Mouse (Mus musculus): ENCODE data around the gene Slc22a12. TPM values are rescaled to one million over a fixed set of nuclear protein-coding genes. Genes with fewer than 3 reads are reported as not detected.

Gene Slc22a12
- total and polyA plus RNA-seq, 3 experiments = not detected

GRCm38 (mm10) chr19:6514940-6515339, 27.9 kb downstream of the Slc22a12 start:
- Histone ChIP-seq H3K4me3 (ENCODE audit: control insufficient read depth in 1 of 2, insufficient read depth in 1 of 2, low read depth in 2 of 2, low read length in 2 of 2) (no peak overlapping the region), H3K27me3 (ENCODE audit: control insufficient read depth in 1 of 2, insufficient read depth in 2 of 2, low read length in 2 of 2) (no peaks in the 10 kb centered on the region), H3K27ac (ENCODE audit: control insufficient read depth, low read depth, low read length) (no peak overlapping the region), H3K9ac (ENCODE audit: control insufficient read depth, low read depth, low read length, poor library complexity, severe bottlenecking) (no peak overlapping the region), H3K4me1 (ENCODE audit: control insufficient read depth in 1 of 2, insufficient read depth in 2 of 2, low read length in 2 of 2) (no peaks in the 10 kb centered on the region), H3K79me2 (ENCODE audit: control insufficient read depth, insufficient read depth, low read length, poor library complexity) (no peaks in the 10 kb centered on the region), H3K9me3 (replicated peaks; ENCODE audit: insufficient read depth, low read length) (no peaks in the 10 kb centered on the region), H3K36me3 (ENCODE audit: control insufficient read depth in 1 of 2, insufficient read depth in 2 of 2, low read length in 2 of 2) (peaks cover 0 to 2% of the 10 kb centered on the region in 2 experiments; a peak in 1 of 4 replicates)
- no peak for DNase-seq (ENCODE audit: low read depth, low spot score)
- TF ChIP-seq JUND (IDR thresholded peaks at IDR 0.05; ENCODE audit: low read depth, low read length) (no peak), ZNF384 (IDR thresholded peaks at IDR 0.05; ENCODE audit: low read depth, low read length) (no peak), EP300 (IDR thresholded peaks at IDR 0.05; ENCODE audit: low read depth in 1 of 2, low read length in 2 of 2) (no peak), MAX (IDR thresholded peaks at IDR 0.05; ENCODE audit: low read length) (no peak), CTCF (IDR thresholded peaks at IDR 0.05 in 2 of 3, conservative IDR thresholded peaks at IDR 0.05 in 1 of 3; ENCODE audit: control insufficient read depth in 1 of 3, insufficient read depth in 1 of 3, low read depth in 2 of 3, low read length in 3 of 3, poor library complexity in 1 of 3, severe bottlenecking in 1 of 3) (no peak), POLR2AphosphoS5 (IDR thresholded peaks at IDR 0.05; ENCODE audit: borderline replicate concordance, low read depth, low read length) (no peak), SIN3A (IDR thresholded peaks at IDR 0.05; ENCODE audit: low read length) (no peak), ZC3H11A (IDR thresholded peaks at IDR 0.05; ENCODE audit: low read depth, low read length) (no peak), ELF1 (IDR thresholded peaks at IDR 0.05; ENCODE audit: low read depth, low read length) (no peak), BHLHE40 (IDR thresholded peaks at IDR 0.05; ENCODE audit: borderline replicate concordance, low read depth, low read length) (no peak)

GRCm38 (mm10) chr19:6513389-6514139, 29.3 kb downstream of the Slc22a12 start:
- no peak overlapping the region for H3K27ac ChIP-seq (ENCODE audit: control insufficient read depth, low read depth, low read length)
- H3K79me2 ChIP-seq (ENCODE audit: control insufficient read depth, insufficient read depth, low read length, poor library complexity) = no peaks in the 10 kb centered on the region
- H3K27me3 ChIP-seq (ENCODE audit: control insufficient read depth in 1 of 2, insufficient read depth in 2 of 2, low read length in 2 of 2) = 0 out of 4 replicates have a peak, but pooled peaks cover 0 to 1% of the 10 kb centered on the region in 2 experiments
- H3K9me3 ChIP-seq (replicated peaks; ENCODE audit: insufficient read depth, low read length) = no peaks in the 10 kb centered on the region
- peaks cover 0 to 2% of the 10 kb centered on the region in 2 experiments; a peak in 1 of 4 replicates for H3K36me3 ChIP-seq (ENCODE audit: control insufficient read depth in 1 of 2, insufficient read depth in 2 of 2, low read length in 2 of 2)
- H3K9ac ChIP-seq (ENCODE audit: control insufficient read depth, low read depth, low read length, poor library complexity, severe bottlenecking) = no peak overlapping the region
- TF ChIP-seq TAL1 (IDR thresholded peaks at IDR 0.05; ENCODE audit: low read length) = no peak
- no peak for TF ChIP-seq GABPA (IDR thresholded peaks at IDR 0.05; ENCODE audit: low read depth, low read length)
- TF ChIP-seq USF1 (IDR thresholded peaks at IDR 0.05; ENCODE audit: low read depth, low read length) = no peak
- TF ChIP-seq ZKSCAN1 (IDR thresholded peaks at IDR 0.05; ENCODE audit: low read depth, low read length) = no peak
- TF ChIP-seq CHD2 (IDR thresholded peaks at IDR 0.05; ENCODE audit: low read length) = no peak
- no peak for TF ChIP-seq MYB (IDR thresholded peaks at IDR 0.05; ENCODE audit: low read depth, low read length)
- no peak for TF ChIP-seq MEF2A (IDR thresholded peaks at IDR 0.05; ENCODE audit: extremely low read depth, insufficient replicate concordance, low read depth, low read length, poor library complexity, severe bottlenecking)
- TF ChIP-seq NRF1 (IDR thresholded peaks at IDR 0.05; ENCODE audit: insufficient read depth, low read depth, low read length, poor library complexity, severe bottlenecking) = no peak
- no peak for TF ChIP-seq POLR2AphosphoS5 (IDR thresholded peaks at IDR 0.05; ENCODE audit: borderline replicate concordance, low read depth, low read length)
- no peak for TF ChIP-seq ZNF384 (IDR thresholded peaks at IDR 0.05; ENCODE audit: low read depth, low read length)
- no peak for TF ChIP-seq POLR2A (IDR thresholded peaks at IDR 0.05; ENCODE audit: control insufficient read depth in 1 of 2, insufficient read depth in 1 of 2, low read depth in 1 of 2, low read length in 2 of 2, poor library complexity in 1 of 2)
- no peak for TF ChIP-seq ZC3H11A (IDR thresholded peaks at IDR 0.05; ENCODE audit: low read depth, low read length)
- no peak for TF ChIP-seq TCF12 (IDR thresholded peaks at IDR 0.05; ENCODE audit: low read depth, low read length)
- TF ChIP-seq HCFC1 (IDR thresholded peaks at IDR 0.05; ENCODE audit: low read depth, low read length) = no peak
- TF ChIP-seq ZMIZ1 (IDR thresholded peaks at IDR 0.05; ENCODE audit: low read depth, low read length) = no peak
- no peak for TF ChIP-seq MXI1 (IDR thresholded peaks at IDR 0.05; ENCODE audit: low read depth, low read length)
- TF ChIP-seq RAD21 (IDR thresholded peaks at IDR 0.05; ENCODE audit: low read depth, low read length) = no peak
- TF ChIP-seq SMC3 (IDR thresholded peaks at IDR 0.05; ENCODE audit: low read depth, low read length) = no peak
- H3K4me3 ChIP-seq (ENCODE audit: control insufficient read depth in 1 of 2, insufficient read depth in 1 of 2, low read depth in 2 of 2, low read length in 2 of 2) = no peak overlapping the region
- no peaks in the 10 kb centered on the region for H3K4me1 ChIP-seq (ENCODE audit: control insufficient read depth in 1 of 2, insufficient read depth in 2 of 2, low read length in 2 of 2)
- no peak for DNase-seq (ENCODE audit: low read depth, low spot score)
